Mouse (Mus musculus): ENCODE measurements around the gene Cpa1. TPM values are rescaled to one million over a fixed set of nuclear protein-coding genes. Genes with fewer than 3 reads are reported as not detected.

Gene Cpa1
- total and polyA plus RNA-seq, 3 experiments = not detected

DNA sequence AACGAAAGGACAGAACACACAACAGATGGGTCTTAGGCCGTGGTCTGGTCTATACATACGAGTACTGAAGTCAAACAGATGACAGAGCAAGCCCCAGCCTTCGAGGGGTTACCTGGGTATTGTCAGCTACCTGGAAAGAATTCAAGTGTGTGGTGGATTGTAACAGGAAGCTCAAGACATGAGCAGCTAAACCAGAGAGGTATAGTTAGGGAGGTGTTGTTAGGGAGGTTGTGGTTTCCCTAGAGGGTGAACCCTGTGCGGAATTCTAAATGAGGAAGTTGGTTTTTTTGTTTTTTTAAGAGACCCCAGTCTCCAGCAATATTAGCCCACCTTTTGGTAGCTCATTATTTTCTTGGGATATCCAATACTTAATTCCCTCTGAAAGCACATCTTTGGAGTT, 33.3 kb upstream of the Cpa1 start:
- no peaks in the 10 kb centered on the region for H3K4me1 ChIP-seq (ENCODE audit: control insufficient read depth in 1 of 2, insufficient read depth in 2 of 2, low read length in 2 of 2)
- no peaks in the 10 kb centered on the region for H3K79me2 ChIP-seq (ENCODE audit: control insufficient read depth, insufficient read depth, low read length, poor library complexity)
- TF ChIP-seq BHLHE40 (IDR thresholded peaks at IDR 0.05; ENCODE audit: borderline replicate concordance, low read depth, low read length) (no peak), ZC3H11A (IDR thresholded peaks at IDR 0.05; ENCODE audit: low read depth, low read length) (no peak), POLR2AphosphoS2 (IDR thresholded peaks at IDR 0.05; ENCODE audit: low read length) (no peak), NELFE (IDR thresholded peaks at IDR 0.05; ENCODE audit: low read depth, low read length) (no peak), HCFC1 (IDR thresholded peaks at IDR 0.05; ENCODE audit: low read depth, low read length) (no peak), MAZ (IDR thresholded peaks at IDR 0.05; ENCODE audit: low read depth, low read length) (no peak), MEF2A (IDR thresholded peaks at IDR 0.05; ENCODE audit: extremely low read depth, insufficient replicate concordance, low read depth, low read length, poor library complexity, severe bottlenecking) (no peak), POLR2A (IDR thresholded peaks at IDR 0.05; ENCODE audit: control insufficient read depth in 1 of 2, insufficient read depth in 1 of 2, low read depth in 1 of 2, low read length in 2 of 2, poor library complexity in 1 of 2) (no peak), SMC3 (IDR thresholded peaks at IDR 0.05; ENCODE audit: low read depth, low read length) (no peak), ETS1 (IDR thresholded peaks at IDR 0.05; ENCODE audit: low read depth, low read length) (no peak), GATA1 (IDR thresholded peaks at IDR 0.05; ENCODE audit: low read depth, low read length) (no peak), KAT2A (conservative IDR thresholded peaks at IDR 0.05; ENCODE audit: low read depth, low read length) (no peak), MAFK (IDR thresholded peaks at IDR 0.05; ENCODE audit: borderline replicate concordance, low read depth, low read length) (no peak), CTCF (IDR thresholded peaks at IDR 0.05 in 2 of 3, conservative IDR thresholded peaks at IDR 0.05 in 1 of 3; ENCODE audit: control insufficient read depth in 1 of 3, insufficient read depth in 1 of 3, low read depth in 2 of 3, low read length in 3 of 3, poor library complexity in 1 of 3, severe bottlenecking in 1 of 3) (no peak)
- no peak overlapping the region for H3K9ac ChIP-seq (ENCODE audit: control insufficient read depth, low read depth, low read length, poor library complexity, severe bottlenecking)
- H3K36me3 ChIP-seq (ENCODE audit: control insufficient read depth in 1 of 2, insufficient read depth in 2 of 2, low read length in 2 of 2) = no peaks in the 10 kb centered on the region
- DNase-seq (ENCODE audit: low read depth, low spot score) = peak; percentile 15
- no peak overlapping the region for H3K27ac ChIP-seq (ENCODE audit: control insufficient read depth, low read depth, low read length)
- no peaks in the 10 kb centered on the region for H3K9me3 ChIP-seq (replicated peaks; ENCODE audit: insufficient read depth, low read length)
- peaks cover 13 to 27% of the 10 kb centered on the region in 2 experiments for H3K27me3 ChIP-seq (ENCODE audit: control insufficient read depth in 1 of 2, insufficient read depth in 2 of 2, low read length in 2 of 2)
- H3K4me3 ChIP-seq (ENCODE audit: control insufficient read depth in 1 of 2, insufficient read depth in 1 of 2, low read depth in 2 of 2, low read length in 2 of 2) = no peak overlapping the region

DNA sequence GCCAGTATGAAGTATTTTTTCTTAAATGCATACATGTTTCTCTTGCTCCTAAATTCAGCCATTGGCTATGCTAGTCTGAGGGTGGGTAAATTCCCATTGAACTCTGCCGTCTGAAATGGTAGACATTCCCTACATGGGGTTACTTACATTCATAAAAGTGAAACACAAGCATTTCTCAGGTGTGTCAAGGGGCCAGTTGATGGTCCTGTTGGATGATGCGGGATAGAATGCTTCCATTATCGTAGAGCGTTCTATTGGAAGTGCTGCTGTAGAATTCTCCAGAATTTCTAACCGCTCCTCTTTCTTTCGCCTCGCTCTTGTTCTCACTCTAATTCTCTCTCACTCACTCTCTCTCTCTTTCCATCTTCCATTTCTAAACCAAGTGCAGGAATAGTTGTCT, 28.3 kb upstream of the Cpa1 start, which contains the start of gene Cpa5:
TSS of gene Cpa5 (plus strand) at position 301 of the 400 bp plus-strand sequence.
- Histone ChIP-seq H3K9ac (ENCODE audit: control insufficient read depth, low read depth, low read length, poor library complexity, severe bottlenecking) (no peak within 1 kb of the TSS), H3K27me3 (ENCODE audit: control insufficient read depth in 1 of 2, insufficient read depth in 2 of 2, low read length in 2 of 2) (peaks cover 2 to 19% of the 10 kb centered on the region in 2 experiments), H3K9me3 (replicated peaks; ENCODE audit: insufficient read depth, low read length) (no peaks in the 10 kb centered on the region), H3K4me3 (ENCODE audit: control insufficient read depth in 1 of 2, insufficient read depth in 1 of 2, low read depth in 2 of 2, low read length in 2 of 2) (no peak within 1 kb of the TSS), H3K79me2 (ENCODE audit: control insufficient read depth, insufficient read depth, low read length, poor library complexity) (no peaks in the 10 kb centered on the region), H3K27ac (ENCODE audit: control insufficient read depth, low read depth, low read length) (no peak within 1 kb of the TSS), H3K36me3 (ENCODE audit: control insufficient read depth in 1 of 2, insufficient read depth in 2 of 2, low read length in 2 of 2) (no peaks in the 10 kb centered on the region), H3K4me1 (ENCODE audit: control insufficient read depth in 1 of 2, insufficient read depth in 2 of 2, low read length in 2 of 2) (no peaks in the 10 kb centered on the region)
- DNase-seq (ENCODE audit: low read depth, low spot score) = no peak
- TF ChIP-seq POLR2A (IDR thresholded peaks at IDR 0.05; ENCODE audit: control insufficient read depth in 1 of 2, insufficient read depth in 1 of 2, low read depth in 1 of 2, low read length in 2 of 2, poor library complexity in 1 of 2) = no peak
- TF ChIP-seq CHD1 (IDR thresholded peaks at IDR 0.05; ENCODE audit: low read depth, low read length) = no peak
- no peak for TF ChIP-seq SIN3A (IDR thresholded peaks at IDR 0.05; ENCODE audit: low read length)
